Mouse (Mus musculus) liver, adult 2 months (tissue): ENCODE data around the gene Ubfd1.

Experiments
- CTCF ChIP-seq: fragments of 200-500 bp; IDR thresholded peaks from 2 replicates; pipeline ENCODE4 v1.5.1; 2011; ENCODE audit warnings: low read depth, low read length, control low read depth
- POLR2A ChIP-seq: fragments of 200-500 bp; IDR thresholded peaks from 2 replicates; pipeline ENCODE4 v1.6.1; 2011; ENCODE audit warnings: low read length, control low read depth; ENCODE audit not compliant: insufficient read depth; ENCODE audit errors: extremely low read depth

- TF ChIP-seq POLR2A (no peak), CTCF (no peak)
Measured at GRCm38 (mm10) chr7:122108206-122108605, 41.2 kb downstream of the Ubfd1 start.
